Mouse (Mus musculus) kidney, embryonic 15.5 days (tissue): ENCODE results near the gene Gm17542. TPM values are rescaled to one million over a fixed set of nuclear protein-coding genes. Genes with fewer than 3 reads are reported as not detected.

ENCODE experiments used
- ATAC-seq: fragments of 200-750 bp; cut with Nextera tagmentation; replicated peaks from 2 replicates; pipeline ENCODE4 v1.8.0; 2017; ENCODE audit warnings: moderate TSS enrichment; ENCODE audit not compliant: low FRiP score
- H3K27ac ChIP-seq: fragments of 300-500 bp; sonication (generic); 2 replicates; pipeline ENCODE4 v1.5.1; 2015; ENCODE audit warnings: mild to moderate bottlenecking, inconsistent platforms
- H3K27me3 ChIP-seq: fragments of 300-500 bp; sonication (generic); 2 replicates; pipeline ENCODE4 v1.6.1; 2015; ENCODE audit warnings: inconsistent platforms
- H3K36me3 ChIP-seq: fragments of 300-500 bp; sonication (generic); 2 replicates; pipeline ENCODE4 v1.6.1; 2015; ENCODE audit warnings: inconsistent platforms
- H3K4me1 ChIP-seq: fragments of 300-500 bp; sonication (generic); 2 replicates; pipeline ENCODE4 v1.6.1; 2015; ENCODE audit warnings: inconsistent platforms
- H3K4me2 ChIP-seq: fragments of 300-500 bp; sonication (generic); 2 replicates; pipeline ENCODE4 v1.6.1; 2015; ENCODE audit warnings: moderate library complexity, mild to moderate bottlenecking, inconsistent platforms
- H3K4me3 ChIP-seq: fragments of 300-500 bp; sonication (generic); replicated peaks from 2 replicates; pipeline ENCODE4 v1.5.1; 2015; ENCODE audit warnings: mild to moderate bottlenecking, inconsistent platforms
- H3K9ac ChIP-seq: fragments of 300-500 bp; sonication (generic); 2 replicates; pipeline ENCODE4 v1.6.1; 2015; ENCODE audit warnings: mild to moderate bottlenecking, inconsistent platforms
- H3K9me3 ChIP-seq: fragments of 300-500 bp; sonication (generic); replicated peaks from 2 replicates; pipeline ENCODE4 v1.6.1; 2016; ENCODE audit warnings: inconsistent platforms
- WGBS: fragments of 180-500 bp; shearing (Covaris S2); methylation state at CpG from one replicate; pipeline ENCODE4 v1.1.7; 2015; ENCODE audit warnings: mixed read lengths; 5-methylcytosine and 5-hydroxymethylcytosine counted together
- polyA plus RNA-seq: library from polyadenylated mRNA; unstranded; fragments of >200 nt; fragmentation: Nextera tagmentation; extraction: Ambion mirVana; gene quantifications from 2 replicates; pipeline ENCODE4 v1.2.1, GENCODE M21; 2015

Gene Gm17542
- polyA plus RNA-seq, 1 experiment from 2014 or later: not detected

- Histone ChIP-seq H3K27me3 (peaks cover 10% of the 10 kb centered on the region; the same call in 1 of the 2 replicates), H3K36me3 (no peaks in the 10 kb centered on the region), H3K4me1 (peaks cover 10% of the 10 kb centered on the region; the same call in 1 of the 2 replicates), H3K4me3 (peak within 1 kb of the TSS; percentile 44), H3K4me2 (peak within 1 kb of the TSS; percentile 72), H3K9ac (peak within 1 kb of the TSS; percentile 41), H3K9me3 (no peaks in the 10 kb centered on the region), H3K27ac (no peak within 1 kb of the TSS)
- WGBS: 4% methylated on average over 20 of the region's 20 CpGs
- ATAC-seq: peak; percentile 91
These were observed 42.5 kb downstream of the Gm17542 start, which contains the start of gene Edar for GRCm38 (mm10) chr10:58675533-58675932. TSS of gene Edar (minus strand) at chr10:58675654.

GRCm38 (mm10) chr10:58673278-58674061 is 44.5 kb downstream of the Gm17542 start:
- no peak overlapping the region for H3K27ac ChIP-seq
- no peak overlapping the region for H3K9ac ChIP-seq
- H3K9me3 ChIP-seq: no peaks in the 10 kb centered on the region
- ATAC-seq: 0 out of 2 replicates have a peak, but pooled peaks have one; percentile 59
- H3K4me3 ChIP-seq: 0 out of 2 replicates have a peak overlapping the region, but pooled peaks have one; percentile 10
- no peaks in the 10 kb centered on the region for H3K36me3 ChIP-seq
- H3K4me1 ChIP-seq: peaks cover 10% of the 10 kb centered on the region; the same call in 1 of the 2 replicates
- peaks cover 10% of the 10 kb centered on the region; the same call in 1 of the 2 replicates for H3K27me3 ChIP-seq
- 33% methylated on average over 15 of the region's 15 CpGs for WGBS
- peak overlapping the region; percentile 12 for H3K4me2 ChIP-seq

GRCm38 (mm10) chr10:58672557-58673277 is 45.3 kb downstream of the Gm17542 start:
- no peak overlapping the region for H3K9ac ChIP-seq
- H3K4me3 ChIP-seq: no peak overlapping the region
- no peak overlapping the region; the same call in 1 of the 2 replicates for H3K4me2 ChIP-seq
- H3K27ac ChIP-seq: no peak overlapping the region
- H3K9me3 ChIP-seq: no peaks in the 10 kb centered on the region
- ATAC-seq: no peak
- H3K27me3 ChIP-seq: peaks cover 10% of the 10 kb centered on the region; the same call in 1 of the 2 replicates
- H3K36me3 ChIP-seq: no peaks in the 10 kb centered on the region
- 52% methylated on average over 10 of the region's 10 CpGs for WGBS
- peaks cover 10% of the 10 kb centered on the region; the same call in 1 of the 2 replicates for H3K4me1 ChIP-seq

DNA sequence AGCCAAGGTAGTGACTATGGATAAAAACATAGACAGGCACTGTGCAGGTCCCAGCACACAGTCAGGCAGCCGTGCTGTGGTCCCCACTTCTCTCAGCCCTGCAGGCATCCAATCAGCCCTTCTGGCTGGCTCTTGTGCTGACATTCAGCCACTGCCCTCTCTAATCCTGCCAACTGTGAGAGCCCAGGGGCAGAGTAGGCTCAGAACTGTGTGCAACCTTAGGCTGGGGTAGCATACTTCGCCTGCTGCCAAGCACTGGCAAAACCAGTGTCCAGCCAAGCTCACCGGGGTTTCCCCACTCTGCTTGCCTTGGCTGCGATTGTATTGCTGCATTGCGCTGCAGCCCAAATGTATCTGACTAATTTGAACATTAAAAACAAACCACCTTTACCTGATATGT is 54.1 kb downstream of the Gm17542 start:
- Histone ChIP-seq H3K27me3 (no peaks in the 10 kb centered on the region), H3K4me2 (no peak overlapping the region), H3K27ac (no peak overlapping the region), H3K36me3 (no peaks in the 10 kb centered on the region), H3K9ac (no peak overlapping the region), H3K9me3 (no peaks in the 10 kb centered on the region), H3K4me3 (no peak overlapping the region), H3K4me1 (0 out of 2 replicates have a peak, but pooled peaks cover 5% of the 10 kb centered on the region)
- no peak for ATAC-seq
- WGBS: 86% methylated on average over 5 of the region's 5 CpGs

Other genes starting within 250 kb of the Gm17542 start
- gene Ccdc138, start 220.3 kb downstream of the Gm17542 start, polyA plus RNA-seq: 10.1 and 10.7 TPM in 2 replicates
- 0.22 and 0.36 TPM in 2 replicates for gene Edar, start 42.6 kb downstream of the Gm17542 start, polyA plus RNA-seq
- gene Sh3rf3, start 95.1 kb upstream of the Gm17542 start, polyA plus RNA-seq: 1.3 and 1.6 TPM in 2 replicates